Comparison of ENCODE assay signal across 10 mouse cellular contexts in genomic region chr7:100215976-100216375, GRCm38 (mm10). TPM values are rescaled to one million over a fixed set of nuclear protein-coding genes. Genes with fewer than 3 reads are reported as not detected.
DNase-seq lines count a peak whose midpoint lies in the region; ATAC-seq and TF ChIP-seq lines count a peak whose summit lies in the region.
"Had no signal": no experiment of that assay in that cellular context is flagged by ENCODE, and none has a peak within 500 bp of the region (broad histone marks: within the 10 kb centered on the region; RNA-seq: fewer than 3 reads in every experiment).

No protein-coding gene starts in this region.

- WGBS in heart, embryonic 16.5 days, result 63% methylated on average over 10 of the region's 10 CpGs
- 68% methylated on average over 10 of the region's 10 CpGs for WGBS in heart, embryonic 12.5 days
- WGBS in forebrain, postnatal 0 days, result 35% methylated on average over 10 of the region's 10 CpGs

- no peak for TF ChIP-seq CTCF in bone marrow macrophage, adult 2 months (IDR thresholded peaks at IDR 0.05; ENCODE audit: low read depth, low read length)
- TF ChIP-seq CTCF in forebrain, postnatal 0 days (IDR thresholded peaks at IDR 0.05; ENCODE audit: low read depth), result no peak

- H3K4me1 ChIP-seq in heart, embryonic 16.5 days (ENCODE audit: control insufficient read depth, insufficient read depth, low read length), result no peaks in the 10 kb centered on the region
- H3K4me1 ChIP-seq in heart, embryonic 12.5 days (replicated peaks), result 0 out of 2 replicates have a peak, but pooled peaks cover 6% of the 10 kb centered on the region
- peaks cover 36% of the 10 kb centered on the region for H3K4me1 ChIP-seq in bone marrow macrophage, adult 2 months (ENCODE audit: control insufficient read depth, insufficient read depth, low read length)
- H3K4me1 ChIP-seq in forebrain, postnatal 0 days (ENCODE audit: insufficient read depth), result peaks cover 4% of the 10 kb centered on the region; the same call in 1 of the 2 replicates

- H3K27ac ChIP-seq in heart, embryonic 16.5 days (ENCODE audit: low read length), result peak overlapping the region; percentile 24; the same call in 1 of the 2 replicates
- H3K27ac ChIP-seq in heart, embryonic 12.5 days (ENCODE audit: poor library complexity, severe bottlenecking), result no peak overlapping the region
- H3K27ac ChIP-seq in bone marrow macrophage, adult 2 months (ENCODE audit: insufficient read depth, low read depth, low read length), result peak overlapping the region; percentile 82
- H3K27ac ChIP-seq in forebrain, postnatal 0 days (ENCODE audit: low read depth, low read length), result no peak overlapping the region

- no peaks in the 10 kb centered on the region for H3K27me3 ChIP-seq in heart, embryonic 16.5 days (ENCODE audit: control insufficient read depth, insufficient read depth, low read length)
- 0 out of 2 replicates have a peak, but pooled peaks cover 3% of the 10 kb centered on the region for H3K27me3 ChIP-seq in heart, embryonic 12.5 days (replicated peaks)
- no peaks in the 10 kb centered on the region for H3K27me3 ChIP-seq in forebrain, postnatal 0 days (ENCODE audit: insufficient read depth, low read length)

- no peak for DNase-seq in forebrain, postnatal 0 days
- DNase-seq in gastrocnemius, postnatal 10 days, result no peak
- DNase-seq in left cerebral cortex, adult 11 months (ENCODE audit: low spot score), result no peak
- no peak for DNase-seq in right cerebral cortex, postnatal 14 days
- DNase-seq: liver; thymus, postnatal 25 days had no signal

- no peaks in the 10 kb centered on the region for H3K36me3 ChIP-seq in heart, embryonic 16.5 days (ENCODE audit: control insufficient read depth, insufficient read depth)
- no peaks in the 10 kb centered on the region for H3K36me3 ChIP-seq in heart, embryonic 12.5 days
- H3K36me3 ChIP-seq in forebrain, postnatal 0 days (ENCODE audit: insufficient read depth), result no peaks in the 10 kb centered on the region

- ATAC-seq in heart, embryonic 16.5 days (replicated peaks; ENCODE audit: extremely low read depth, insufficient read depth, low FRiP score), result no peak
- no peak for ATAC-seq in heart, embryonic 12.5 days (ENCODE audit: insufficient number of reproducible peaks, low FRiP score)
- ATAC-seq in forebrain, postnatal 0 days, result no peak
- ATAC-seq in megakaryocyte, adult 5-6 weeks (ENCODE audit: poor library complexity, severe bottlenecking), result peak; percentile 64

- no peak for TF ChIP-seq POLR2A in bone marrow macrophage, adult 2 months (IDR thresholded peaks at IDR 0.05; ENCODE audit: borderline replicate concordance, low read depth, low read length)

- H3K9me3 ChIP-seq in heart, embryonic 16.5 days (replicated peaks; ENCODE audit: control insufficient read depth, low read length), result no peaks in the 10 kb centered on the region
- H3K9me3 ChIP-seq in heart, embryonic 12.5 days (replicated peaks), result no peaks in the 10 kb centered on the region
- no peaks in the 10 kb centered on the region for H3K9me3 ChIP-seq in forebrain, postnatal 0 days (ENCODE audit: low read length)

- no peak overlapping the region for H3K4me3 ChIP-seq in heart, embryonic 16.5 days (ENCODE audit: low read length)
- no peak overlapping the region for H3K4me3 ChIP-seq in heart, embryonic 12.5 days
- H3K4me3 ChIP-seq in bone marrow macrophage, adult 2 months (ENCODE audit: insufficient read depth, low read length), result peak overlapping the region; percentile 58
- H3K4me3 ChIP-seq in forebrain, postnatal 0 days (ENCODE audit: low read depth, low read length), result no peak overlapping the region

- H3K4me2 ChIP-seq in heart, embryonic 16.5 days (ENCODE audit: low read depth, low read length), result 0 out of 2 replicates have a peak overlapping the region, but pooled peaks have one; percentile 10
- H3K4me2 ChIP-seq in heart, embryonic 12.5 days, result no peak overlapping the region
- peak overlapping the region; percentile 6 for H3K4me2 ChIP-seq in forebrain, postnatal 0 days (ENCODE audit: low read depth)

- H3K9ac ChIP-seq in heart, embryonic 16.5 days (ENCODE audit: low read length), result no peak overlapping the region
- H3K9ac ChIP-seq in heart, embryonic 12.5 days, result no peak overlapping the region
- H3K9ac ChIP-seq in forebrain, postnatal 0 days, result no peak overlapping the region

RNA-seq across cellular contexts. Expression of gene Pgm2l1, which starts 11.2 kb away (rescaled TPM):
- polyA plus RNA-seq in heart, embryonic 16.5 days (2015; fragmentation: Nextera tagmentation; extraction: Ambion mirVana), result 1.3 and 1.5 TPM in 2 replicates
- 1.9 and 3.2 TPM in 2 replicates for polyA plus RNA-seq in heart, embryonic 12.5 days (2016; fragmentation: Nextera tagmentation; extraction: Ambion mirVana)
- 14.1 and 14.4 TPM in 2 replicates for polyA plus RNA-seq in bone marrow macrophage, adult 2 months (2012; ENCODE audit: insufficient read depth, insufficient read length, missing spikeins)
- 128 and 135 TPM in 2 replicates for total RNA-seq in forebrain, postnatal 0 days (2014; rRNA removed)
- 13.4 and 30.3 TPM in 2 replicates for polyA plus RNA-seq in forebrain, postnatal 0 days (2015; fragmentation: Nextera tagmentation; extraction: Ambion mirVana)
- 9.8 and 11.9 TPM in 2 replicates for total RNA-seq in megakaryocyte, adult 5-6 weeks (2015)
- 7.7 and 9.6 TPM in 2 replicates for total RNA-seq in megakaryocyte, adult 5-6 weeks (2017)
- total RNA-seq in gastrocnemius, postnatal 10 days (2021), result 10 to 100 TPM; 11.4 to 11.5 TPM

RNA-seq across cellular contexts. Expression of gene Kcne3, which starts 39.7 kb away (rescaled TPM):
- 9.3 and 9.5 TPM in 2 replicates for polyA plus RNA-seq in heart, embryonic 16.5 days (2015; fragmentation: Nextera tagmentation; extraction: Ambion mirVana)
- 8.0 and 10.0 TPM in 2 replicates for polyA plus RNA-seq in heart, embryonic 12.5 days (2016; fragmentation: Nextera tagmentation; extraction: Ambion mirVana)
- polyA plus RNA-seq in bone marrow macrophage, adult 2 months (2012; ENCODE audit: insufficient read depth, insufficient read length, missing spikeins), result 1.7 and 5.0 TPM in 2 replicates
- 0.69 TPM in 1 of 2 replicates, not detected in the other for total RNA-seq in forebrain, postnatal 0 days (2014; rRNA removed)
- polyA plus RNA-seq in forebrain, postnatal 0 days (2015; fragmentation: Nextera tagmentation; extraction: Ambion mirVana), result 0.26 TPM in 1 of 2 replicates, not detected in the other
- total RNA-seq in megakaryocyte, adult 5-6 weeks (2015), result 18.0 and 21.1 TPM in 2 replicates
- 12.0 and 19.5 TPM in 2 replicates for total RNA-seq in megakaryocyte, adult 5-6 weeks (2017)
- total RNA-seq in gastrocnemius, postnatal 10 days (2021), result under 1 TPM; 0.70 to 0.84 TPM

RNA-seq across cellular contexts. Expression of gene Lipt2, which starts 56.9 kb away (rescaled TPM):
- polyA plus RNA-seq in heart, embryonic 16.5 days (2015; fragmentation: Nextera tagmentation; extraction: Ambion mirVana), result 11.6 and 11.9 TPM in 2 replicates
- polyA plus RNA-seq in heart, embryonic 12.5 days (2016; fragmentation: Nextera tagmentation; extraction: Ambion mirVana), result 12.1 and 12.9 TPM in 2 replicates
- 2.4 and 4.2 TPM in 2 replicates for polyA plus RNA-seq in bone marrow macrophage, adult 2 months (2012; ENCODE audit: insufficient read depth, insufficient read length, missing spikeins)
- 15.9 and 19.2 TPM in 2 replicates for total RNA-seq in forebrain, postnatal 0 days (2014; rRNA removed)
- 20.3 and 21.1 TPM in 2 replicates for polyA plus RNA-seq in forebrain, postnatal 0 days (2015; fragmentation: Nextera tagmentation; extraction: Ambion mirVana)
- 9.4 and 10.9 TPM in 2 replicates for total RNA-seq in megakaryocyte, adult 5-6 weeks (2015)
- total RNA-seq in megakaryocyte, adult 5-6 weeks (2017), result 2.1 and 4.6 TPM in 2 replicates
- total RNA-seq in gastrocnemius, postnatal 10 days (2021), result 1 to 10 TPM; 5.6 to 6.3 TPM

Comparison
In these comparisons a context has a peak if more than half of its experiments do, and no peak if none do; other contexts are left out.
1. H3K27ac ChIP-seq: peak in heart, embryonic 16.5 days (single experiment) and bone marrow macrophage, adult 2 months (single experiment); none in heart, embryonic 12.5 days (single experiment) and forebrain, postnatal 0 days (single experiment).